Mouse (Mus musculus): ENCODE measurements around the gene 4921517D22Rik. TPM values are rescaled to one million over a fixed set of nuclear protein-coding genes. Genes with fewer than 3 reads are reported as not detected.

Gene 4921517D22Rik
- total RNA-seq, 2 experiments from 2014 or later = not detected

DNA sequence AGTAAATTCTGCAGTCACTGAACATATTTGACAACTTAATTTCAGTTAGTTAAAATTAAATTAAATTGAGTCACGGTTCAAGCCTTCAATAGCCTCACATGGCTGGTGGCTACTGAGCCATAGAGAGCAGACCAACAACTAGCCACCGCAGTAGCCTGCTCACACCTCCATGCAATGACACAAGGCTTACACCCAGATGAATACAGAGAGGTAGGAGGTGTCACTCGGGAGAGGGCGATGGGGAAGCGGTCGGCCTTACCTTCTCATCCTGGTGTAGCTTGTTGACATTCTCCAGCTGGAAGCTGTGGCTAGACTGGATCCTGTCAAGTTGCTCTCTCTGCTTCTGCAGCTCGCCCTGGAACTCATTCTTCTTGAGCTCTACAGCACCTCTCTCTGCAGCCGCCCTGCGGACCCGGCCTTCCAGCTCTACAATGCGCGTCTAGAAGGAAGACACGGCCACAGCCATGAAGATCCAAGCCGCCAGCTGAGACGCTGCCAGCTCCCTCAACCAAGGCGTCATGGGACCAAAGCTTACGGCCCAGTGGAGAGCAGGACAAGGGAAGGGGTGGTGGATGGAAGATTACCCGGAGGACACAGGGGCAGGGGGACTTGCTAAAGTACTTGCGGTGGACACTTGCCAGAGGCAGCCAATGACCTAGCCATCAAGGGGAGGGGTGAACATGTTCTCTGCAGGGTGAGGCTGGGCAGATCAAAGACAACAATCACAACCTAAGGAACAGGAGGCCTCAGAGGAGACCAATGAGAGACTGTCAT is 29.8 kb downstream of the 4921517D22Rik start:
- ATAC-seq (replicated peaks; ENCODE audit: poor library complexity) = no peak

DNA sequence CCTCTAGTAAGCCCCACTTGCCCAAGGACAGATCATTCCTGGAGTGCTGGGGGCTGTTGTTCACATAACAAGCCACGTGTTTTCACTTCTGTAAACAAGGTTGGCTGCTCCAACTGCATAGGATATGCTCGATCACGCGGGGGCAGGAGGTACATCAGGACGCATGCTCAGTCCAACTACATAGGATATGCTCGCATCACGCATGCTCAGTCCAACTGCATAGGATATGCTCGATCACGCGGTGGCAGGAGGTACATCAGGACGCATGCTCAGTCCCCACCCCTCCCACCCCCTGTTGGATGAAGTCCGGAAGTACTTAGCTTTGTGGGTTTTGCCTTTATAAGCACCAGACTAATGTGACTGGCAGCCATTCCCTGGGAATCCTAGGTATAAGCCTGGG is 31.9 kb downstream of the 4921517D22Rik start:
- ATAC-seq (replicated peaks; ENCODE audit: poor library complexity) = no peak

DNA sequence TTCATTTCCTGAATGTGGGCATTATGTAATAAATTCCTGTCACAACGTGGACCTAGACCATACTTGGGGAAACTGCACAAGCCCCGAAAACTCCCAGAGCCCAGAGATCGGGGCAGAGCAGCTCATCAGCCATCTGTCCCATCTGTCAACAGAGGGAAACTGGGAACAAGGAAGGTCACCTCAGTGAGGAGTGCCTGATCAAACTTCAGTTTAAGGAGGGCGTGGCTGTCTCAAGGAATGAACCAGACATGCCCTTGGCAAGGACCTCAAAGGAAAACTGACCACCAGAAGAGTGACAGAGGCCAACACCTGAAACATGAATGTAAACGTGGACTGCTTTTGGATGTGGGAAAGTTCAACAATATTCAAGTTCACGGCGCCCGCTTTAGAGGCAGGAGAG is 32.5 kb downstream of the 4921517D22Rik start:
- no peak for ATAC-seq (replicated peaks; ENCODE audit: poor library complexity)

DNA sequence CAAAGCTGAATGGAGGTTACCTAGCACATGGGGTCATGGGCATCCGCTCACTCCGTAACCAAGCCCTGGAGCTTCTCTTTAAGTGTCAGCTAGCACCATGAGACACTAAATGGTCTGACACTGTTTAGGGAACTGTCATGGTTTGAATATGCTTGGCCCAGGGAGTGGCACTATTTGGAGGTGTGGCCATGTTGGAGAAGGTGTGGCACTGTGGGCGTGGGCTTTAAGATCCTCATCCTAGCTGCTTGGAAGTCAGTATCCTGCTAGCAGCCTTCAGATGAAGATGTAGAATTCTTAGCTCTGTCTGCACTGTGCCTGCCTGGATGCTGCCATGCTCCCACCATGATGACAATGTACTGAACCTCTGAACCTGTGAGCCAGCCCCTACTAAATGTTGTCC is 33.5 kb downstream of the 4921517D22Rik start:
- no peak for ATAC-seq (replicated peaks; ENCODE audit: poor library complexity)

DNA sequence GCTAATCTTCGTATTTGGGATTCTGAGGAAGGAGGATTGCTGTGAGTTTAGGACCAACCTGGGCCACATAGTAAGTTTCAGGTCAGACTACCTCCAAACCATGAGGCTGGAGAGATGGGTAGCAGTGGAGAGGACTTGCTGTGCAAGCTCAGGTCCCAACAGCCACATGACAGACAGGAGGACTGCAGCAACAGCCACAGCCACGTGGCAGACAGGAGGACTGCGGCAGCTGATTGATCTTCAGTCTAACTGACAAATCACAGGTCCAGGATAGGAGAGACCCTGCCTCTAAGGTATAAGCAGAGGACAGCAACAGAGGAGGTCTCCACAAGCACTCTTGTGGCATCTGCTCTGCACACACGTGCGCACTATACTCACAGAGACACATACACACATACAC is 36.1 kb downstream of the 4921517D22Rik start:
- no peak for ATAC-seq (replicated peaks; ENCODE audit: poor library complexity)

DNA sequence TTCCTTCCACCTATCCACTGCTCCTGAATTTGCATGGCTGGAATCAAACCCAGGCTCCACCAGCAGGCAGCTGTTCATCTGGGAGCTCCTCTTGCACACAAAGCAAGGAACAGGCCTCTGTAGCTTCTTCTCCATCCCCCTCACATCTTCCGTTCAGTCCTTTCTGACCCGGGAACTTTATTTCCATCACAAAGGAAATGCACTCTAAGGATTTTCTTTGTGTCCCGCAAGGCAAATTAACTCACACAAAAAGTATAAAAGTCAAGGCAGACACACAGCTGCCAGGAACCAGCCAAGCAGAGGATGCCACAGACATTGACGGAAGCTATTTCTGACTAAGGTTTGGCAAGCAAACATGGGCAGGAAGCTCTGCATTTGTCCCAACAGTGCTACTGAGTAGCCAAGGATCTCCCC is 36.9 kb downstream of the 4921517D22Rik start:
- ATAC-seq (replicated peaks; ENCODE audit: poor library complexity) = no peak

DNA sequence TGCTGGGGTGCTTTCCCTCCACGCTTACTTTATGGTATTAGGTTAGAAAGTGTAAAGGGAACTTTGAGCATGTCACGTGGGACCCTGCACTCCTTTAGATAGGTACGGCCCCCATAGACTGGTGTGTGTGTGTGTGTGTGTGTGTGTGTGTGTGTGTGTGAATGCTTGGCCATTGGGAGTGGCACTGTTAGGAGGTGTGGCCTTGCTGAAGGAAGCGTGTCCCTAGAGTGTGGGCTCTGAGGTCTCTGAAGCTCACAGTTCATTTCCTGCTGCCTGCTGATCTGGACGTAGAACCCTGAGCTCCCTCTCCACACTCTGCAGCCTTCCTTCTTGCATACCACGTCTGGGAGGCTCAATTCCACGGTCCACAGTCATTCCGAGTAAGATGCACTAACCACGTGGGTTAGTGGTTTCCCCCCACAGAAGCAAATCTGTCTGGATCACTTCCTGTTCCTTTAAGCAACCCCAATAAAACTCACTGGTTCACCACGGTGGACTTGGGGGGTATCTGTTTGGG is 37.5 kb downstream of the 4921517D22Rik start:
- peak; percentile 80 for ATAC-seq (replicated peaks; ENCODE audit: poor library complexity)

DNA sequence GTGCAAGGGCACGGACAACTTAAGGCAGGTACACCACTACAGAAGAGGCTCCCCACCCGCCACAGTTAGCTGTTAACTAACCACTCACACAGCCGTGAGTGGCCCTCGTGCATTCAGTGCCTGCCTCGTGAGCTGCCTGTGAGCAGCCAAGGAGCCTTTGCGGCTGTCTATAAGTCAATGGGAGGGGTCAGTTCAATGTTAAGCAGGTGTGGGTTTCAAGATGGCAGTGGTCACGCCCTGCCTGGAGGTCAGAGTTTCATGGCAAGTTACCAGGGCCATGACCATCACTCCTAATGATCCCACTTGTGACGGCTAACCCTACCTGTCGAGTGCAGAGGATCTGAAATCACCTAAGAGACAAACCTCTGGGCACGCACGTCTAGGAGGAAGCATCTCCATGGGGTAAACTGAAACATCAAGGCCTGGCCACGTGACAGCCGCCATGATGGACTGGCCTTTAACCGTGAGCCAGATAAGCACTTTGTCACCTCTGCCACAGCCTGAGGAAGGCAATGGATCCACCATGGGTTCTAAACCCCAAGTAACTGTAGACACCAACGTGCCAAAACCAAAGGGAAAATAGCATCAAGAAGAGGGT is 38.1 kb downstream of the 4921517D22Rik start:
- ATAC-seq (replicated peaks; ENCODE audit: poor library complexity) = no peak

DNA sequence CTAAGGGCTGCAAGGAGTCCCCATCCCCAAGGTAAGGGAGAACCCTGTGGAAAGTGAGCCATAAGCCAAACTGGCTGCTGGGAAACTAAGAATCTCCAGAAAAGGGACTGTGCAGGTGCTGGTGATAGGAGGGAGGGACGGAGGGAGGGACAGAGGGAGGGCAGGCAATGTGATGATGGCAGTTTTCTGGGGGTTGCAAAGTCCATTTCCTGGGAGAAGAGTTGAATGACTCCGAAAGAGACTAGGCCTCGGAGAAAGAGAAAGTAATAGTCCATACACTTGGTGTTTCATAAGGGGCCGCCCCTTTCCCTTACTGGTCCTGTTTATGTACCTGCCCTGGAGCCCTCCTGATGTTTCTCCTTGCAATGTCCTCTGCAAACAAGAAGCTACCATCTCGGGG is 39.4 kb downstream of the 4921517D22Rik start:
- ATAC-seq (replicated peaks; ENCODE audit: poor library complexity) = no peak

DNA sequence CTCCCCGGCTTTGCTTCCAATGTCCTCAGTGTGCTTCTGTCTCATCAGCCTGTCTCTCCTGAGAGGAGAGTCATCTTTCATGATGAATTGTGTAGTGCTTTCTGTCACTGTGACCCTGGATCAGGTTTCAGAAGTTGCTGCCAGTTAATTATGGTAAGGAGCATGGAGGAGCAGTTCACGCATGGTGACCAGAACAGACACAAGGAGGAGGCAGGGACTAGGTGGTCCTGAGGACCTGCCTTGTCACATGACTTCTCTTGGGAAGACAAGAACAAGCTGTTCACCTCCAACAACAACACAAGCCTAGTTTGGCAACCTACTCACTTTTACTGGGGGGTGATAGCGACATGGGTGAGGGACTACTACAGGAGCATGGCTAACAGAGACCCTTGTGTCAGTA is 40.8 kb downstream of the 4921517D22Rik start:
- no peak for ATAC-seq (replicated peaks; ENCODE audit: poor library complexity)

DNA sequence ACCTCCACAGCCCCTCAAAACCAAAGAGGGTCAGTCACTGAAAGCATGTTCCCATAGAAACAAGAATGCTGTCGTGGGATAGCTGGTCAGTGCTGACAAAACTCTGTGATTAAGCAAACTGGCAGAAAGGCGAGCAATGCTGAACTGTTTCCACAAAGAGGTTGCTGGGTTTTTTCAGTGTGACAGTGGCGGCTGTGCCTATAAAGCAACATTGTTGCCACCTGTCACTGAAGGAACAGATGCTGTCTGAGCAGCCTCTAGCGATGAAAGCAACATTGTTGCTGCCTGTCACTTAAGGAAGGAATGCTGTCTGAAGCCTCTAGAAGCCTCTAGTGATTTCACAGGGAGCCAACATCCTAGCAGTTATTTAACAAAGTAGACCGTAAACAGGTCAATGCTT is 41.3 kb downstream of the 4921517D22Rik start:
- no peak for ATAC-seq (replicated peaks; ENCODE audit: poor library complexity)

DNA sequence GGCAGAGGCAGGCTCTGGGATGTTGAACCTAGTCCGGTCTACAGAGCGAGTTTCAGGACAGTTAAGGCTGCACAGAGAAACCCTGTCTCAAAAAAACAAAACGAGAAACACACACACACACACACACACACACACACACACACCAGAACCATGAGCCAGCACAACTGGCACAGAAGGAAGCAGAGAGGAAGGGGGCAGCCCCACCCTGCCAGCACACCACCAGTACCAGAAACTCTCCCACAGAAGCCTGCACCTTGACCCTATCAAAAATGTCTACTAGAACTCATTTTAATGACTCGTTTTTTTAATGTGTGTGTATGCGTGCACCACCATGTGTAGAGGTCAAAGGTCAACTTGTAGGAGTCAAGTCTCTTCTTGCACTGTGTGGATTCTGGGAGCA is 44.1 kb downstream of the 4921517D22Rik start:
- ATAC-seq (replicated peaks; ENCODE audit: poor library complexity) = no peak; the same call in 1 of the 2 replicates

DNA sequence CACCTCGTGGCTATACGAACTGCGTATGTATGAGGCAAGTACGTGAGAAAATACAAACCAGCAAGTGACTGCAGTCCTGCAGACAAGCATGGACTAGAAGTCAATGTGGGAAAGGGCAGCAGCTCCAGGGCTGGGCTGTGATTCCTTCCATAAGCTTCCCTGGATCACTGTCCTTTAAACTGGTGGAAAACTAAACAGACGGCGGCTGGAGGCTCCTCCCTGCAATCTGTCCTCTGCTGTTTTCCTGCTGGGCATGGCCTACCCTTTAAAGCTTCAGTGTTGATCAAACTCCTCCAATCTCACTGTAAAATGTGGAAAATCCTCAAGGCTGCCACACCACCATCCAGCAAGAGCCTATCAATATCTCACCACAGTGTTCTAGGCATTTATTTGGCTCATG is 45.3 kb downstream of the 4921517D22Rik start:
- no peak for ATAC-seq (replicated peaks; ENCODE audit: poor library complexity)

DNA sequence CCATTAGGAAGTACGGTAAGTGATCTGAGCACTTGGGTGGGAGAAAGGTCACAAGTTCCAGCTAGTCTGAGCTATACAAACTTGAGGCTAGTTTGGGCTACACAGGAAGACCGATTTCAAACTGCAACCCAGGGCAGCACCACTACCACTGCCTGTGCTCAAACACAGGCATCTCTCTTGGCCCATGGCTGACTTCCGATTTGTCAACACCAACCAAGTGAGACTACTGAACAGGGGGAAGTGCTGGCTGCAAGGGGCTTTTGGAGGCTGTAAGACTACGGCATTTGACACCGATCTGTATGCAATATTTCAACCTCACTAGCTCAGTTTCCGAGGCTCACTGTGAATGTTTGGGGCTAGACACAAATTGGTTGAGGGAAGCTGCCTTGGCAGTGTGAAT is 46.4 kb downstream of the 4921517D22Rik start:
- no peak for ATAC-seq (replicated peaks; ENCODE audit: poor library complexity)

DNA sequence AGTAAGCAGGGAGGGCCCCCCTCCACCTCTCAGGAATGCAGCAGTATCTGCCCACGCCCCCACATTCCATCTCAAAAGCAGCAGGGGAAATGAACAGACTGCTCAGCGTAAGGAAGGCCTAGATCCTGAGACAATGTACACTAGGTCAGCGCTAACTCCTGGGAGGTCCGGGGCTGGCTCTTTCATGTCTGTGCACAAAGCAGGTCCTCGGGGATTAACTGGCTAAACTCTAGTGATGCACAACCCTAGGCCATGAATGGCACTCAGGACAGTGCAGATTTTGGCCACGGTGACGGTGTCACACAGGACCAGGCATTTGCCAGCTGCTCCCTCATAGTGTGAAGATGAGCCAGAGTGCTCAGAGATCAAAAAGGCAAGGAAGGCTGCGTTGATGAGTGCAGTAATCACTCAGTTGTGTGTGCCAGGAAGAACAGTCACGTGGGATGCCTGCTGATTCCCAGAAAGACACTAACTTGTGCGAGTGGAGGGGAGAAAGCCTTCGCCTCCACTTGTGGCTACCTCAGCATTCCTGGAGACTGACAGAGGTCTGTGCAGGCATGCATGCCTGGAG is 47.1 kb downstream of the 4921517D22Rik start:
- no peak for ATAC-seq (replicated peaks; ENCODE audit: poor library complexity)

DNA sequence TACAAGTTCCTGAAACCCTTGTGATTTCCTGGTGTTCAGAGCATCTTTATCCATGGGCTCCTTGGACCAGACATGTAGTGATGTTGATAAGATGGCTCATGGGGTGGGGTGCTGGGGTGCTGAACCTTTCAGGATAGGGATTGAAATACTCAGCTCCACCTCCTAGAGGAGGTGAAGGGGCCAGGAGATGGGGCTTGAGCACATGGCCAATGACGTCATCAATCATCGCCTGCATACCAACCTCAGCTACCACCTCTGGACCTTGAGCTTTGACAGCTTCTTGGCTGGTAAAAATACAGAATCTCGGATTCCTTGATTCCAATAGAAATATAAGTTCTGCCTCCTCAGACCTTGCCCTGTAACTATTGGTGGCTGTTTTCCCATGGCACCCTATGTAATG is 48.4 kb downstream of the 4921517D22Rik start:
- no peak for ATAC-seq (replicated peaks; ENCODE audit: poor library complexity)

DNA sequence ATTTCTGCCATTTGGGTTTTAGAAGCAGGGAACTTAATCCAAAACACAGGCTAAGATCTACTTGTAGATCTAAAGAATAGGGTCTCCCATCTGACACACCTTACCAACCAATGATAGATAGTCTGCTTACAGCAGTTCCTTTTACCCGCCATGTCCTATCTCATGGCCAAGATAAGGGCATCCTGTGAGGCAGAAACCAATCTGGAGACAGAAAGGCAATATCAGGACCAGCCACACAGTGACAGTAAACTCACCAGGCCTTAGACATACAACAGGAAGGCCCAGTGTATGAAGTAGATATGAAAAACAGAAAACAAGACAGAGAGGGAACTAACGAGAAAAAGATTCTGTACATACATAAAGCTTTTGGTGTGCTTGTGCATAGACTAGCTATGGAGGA is 51.1 kb downstream of the 4921517D22Rik start:
- peak; percentile 85 for ATAC-seq (replicated peaks; ENCODE audit: poor library complexity)

DNA sequence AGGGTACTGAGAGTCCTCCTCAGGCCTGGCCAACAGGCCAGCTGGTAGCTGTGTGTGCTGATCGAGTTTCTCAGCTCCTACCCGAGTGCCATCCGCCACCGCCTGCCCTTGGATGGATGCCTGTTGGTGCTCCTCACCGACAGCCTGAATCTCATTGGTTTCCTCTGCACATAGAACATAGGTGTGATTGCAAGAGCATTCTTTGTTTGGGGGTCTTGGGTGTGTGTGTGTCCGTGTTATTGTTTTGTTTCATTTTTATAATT is 53.8 kb downstream of the 4921517D22Rik start:
- ATAC-seq (replicated peaks; ENCODE audit: poor library complexity) = no peak

DNA sequence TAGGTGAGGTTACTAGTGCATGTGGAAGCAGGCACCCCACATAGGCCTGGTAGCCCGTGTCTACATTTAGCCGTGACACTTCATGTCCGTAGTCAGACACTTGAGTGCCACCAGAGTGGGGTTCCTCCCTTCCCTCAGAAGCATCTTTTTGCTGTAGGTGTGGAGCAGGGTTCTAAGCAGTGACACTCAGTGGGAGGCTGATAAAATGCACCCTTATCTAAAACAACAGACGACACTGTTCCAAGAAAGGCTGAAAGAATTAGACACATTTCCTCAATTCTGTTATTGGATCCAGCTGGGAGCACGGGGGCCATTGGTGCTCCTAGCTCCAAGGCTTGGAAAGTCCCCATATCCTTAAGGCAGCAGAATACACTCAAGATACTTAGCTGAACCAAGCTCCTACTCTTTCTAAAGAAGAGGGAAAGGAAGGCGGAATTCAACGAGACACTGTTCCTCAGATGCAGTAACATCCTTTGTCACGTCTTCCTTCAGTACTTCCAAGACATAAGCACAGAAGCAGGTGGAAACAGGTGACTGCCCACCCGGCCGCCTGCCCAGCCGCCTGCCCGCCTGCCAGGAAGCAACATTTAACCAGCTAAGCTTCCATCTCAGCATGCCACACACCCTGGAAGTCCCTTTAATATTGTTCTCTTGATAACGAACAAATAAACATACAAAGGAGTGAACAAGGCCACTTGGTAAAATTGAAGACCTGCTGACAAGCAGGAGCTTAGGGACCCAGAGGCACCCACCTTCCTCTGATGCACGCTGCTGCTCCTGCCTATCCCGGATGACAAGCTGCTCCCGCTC is 54.3 kb downstream of the 4921517D22Rik start:
- ATAC-seq (replicated peaks; ENCODE audit: poor library complexity) = no peak

DNA sequence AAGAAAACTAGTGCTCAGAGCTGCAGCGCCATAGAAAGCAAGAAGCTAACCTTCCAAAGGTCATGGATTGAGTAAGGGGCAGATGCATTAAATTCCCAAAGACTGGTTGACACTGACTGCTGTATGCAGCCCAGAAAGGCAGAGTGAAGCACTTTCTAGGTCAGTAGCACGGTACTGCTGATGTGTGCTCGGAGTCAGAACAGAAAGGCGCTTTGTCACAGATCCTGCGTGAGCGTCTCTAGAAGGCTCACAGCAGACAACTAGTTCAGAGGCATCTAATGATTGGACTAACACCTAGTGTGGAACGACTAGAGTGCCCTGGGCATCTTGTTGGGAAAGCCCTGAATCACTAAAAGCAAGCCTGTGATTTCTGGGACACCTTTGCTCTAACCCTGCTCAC is 56.1 kb downstream of the 4921517D22Rik start:
- no peak for ATAC-seq (replicated peaks; ENCODE audit: poor library complexity)

Data from megakaryocyte progenitor cell, adult 5-6 weeks (primary cell).